Mouse (Mus musculus) kidney, postnatal 0 days (tissue): ENCODE measurements around the gene Grin2d. TPM values are rescaled to one million over a fixed set of nuclear protein-coding genes. Genes with fewer than 3 reads are reported as not detected.

Experiments used
- ATAC-seq: fragments of 200-750 bp; cut with Nextera tagmentation; replicated peaks from 2 replicates; pipeline ENCODE4 v1.8.0; 2017; ENCODE audit warnings: low read depth, moderate number of reproducible peaks, moderate TSS enrichment, moderate library complexity; ENCODE audit not compliant: low FRiP score
- DNase-seq: peaks from one replicate; pipeline ENCODE4 v3.0.0-alpha.2; 2016; ENCODE audit warnings: low spot score
- H3K27ac ChIP-seq: fragments of 300-500 bp; sonication (generic); 2 replicates; pipeline ENCODE4 v1.5.1; 2014; ENCODE audit warnings: mild to moderate bottlenecking
- H3K27me3 ChIP-seq: fragments of 300-500 bp; sonication (generic); 2 replicates; pipeline ENCODE4 v1.6.1; 2014; ENCODE audit warnings: low read length, mixed read lengths; ENCODE audit not compliant: insufficient read depth
- H3K36me3 ChIP-seq: fragments of 300-500 bp; sonication (generic); 2 replicates; pipeline ENCODE4 v1.6.1; 2014; ENCODE audit warnings: low read length, mixed read lengths; ENCODE audit not compliant: insufficient read depth
- H3K4me1 ChIP-seq: fragments of 300-500 bp; sonication (generic); replicated peaks from 2 replicates; pipeline ENCODE4 v1.6.1; 2014; ENCODE audit warnings: antibody characterized with exemption, low read length, mixed read lengths; ENCODE audit not compliant: insufficient read depth
- H3K4me2 ChIP-seq: fragments of 300-500 bp; sonication (generic); 2 replicates; pipeline ENCODE4 v1.6.1; 2014; ENCODE audit warnings: mild to moderate bottlenecking, low read length, moderate library complexity, mixed read lengths
- H3K4me3 ChIP-seq: fragments of 300-500 bp; sonication (generic); replicated peaks from 2 replicates; pipeline ENCODE4 v1.5.1; 2014; ENCODE audit warnings: low read depth, low read length
- H3K9ac ChIP-seq: fragments of 300-500 bp; sonication (generic); 2 replicates; pipeline ENCODE4 v1.6.1; 2014; ENCODE audit warnings: low read depth, low read length
- H3K9me3 ChIP-seq: fragments of 300-500 bp; sonication (generic); replicated peaks from 2 replicates; pipeline ENCODE4 v1.6.1; 2016; ENCODE audit warnings: low read length, inconsistent platforms, mixed read lengths
- CTCF ChIP-seq: IDR thresholded peaks from 2 replicates; pipeline ENCODE4 v1.5.1; 2016; ENCODE audit warnings: antibody characterized with exemption, low read depth, mild to moderate bottlenecking, moderate library complexity
- WGBS: fragments of 180-500 bp; shearing (Covaris S2); extraction: QIAGEN DNeasy Blood & Tissue Kit; methylation state at CpG from one replicate; pipeline ENCODE4 v1.1.7; 2014; 5-methylcytosine and 5-hydroxymethylcytosine counted together
- polyA plus RNA-seq: library from polyadenylated mRNA; unstranded; fragments of >200 nt; fragmentation: Nextera tagmentation; extraction: Ambion mirVana; gene quantifications from 2 replicates; pipeline ENCODE4 v1.2.1, GENCODE M21; 2015

Grin2d gene
- polyA plus RNA-seq, 1 experiment from 2014 or later = 0.32 TPM

DNA sequence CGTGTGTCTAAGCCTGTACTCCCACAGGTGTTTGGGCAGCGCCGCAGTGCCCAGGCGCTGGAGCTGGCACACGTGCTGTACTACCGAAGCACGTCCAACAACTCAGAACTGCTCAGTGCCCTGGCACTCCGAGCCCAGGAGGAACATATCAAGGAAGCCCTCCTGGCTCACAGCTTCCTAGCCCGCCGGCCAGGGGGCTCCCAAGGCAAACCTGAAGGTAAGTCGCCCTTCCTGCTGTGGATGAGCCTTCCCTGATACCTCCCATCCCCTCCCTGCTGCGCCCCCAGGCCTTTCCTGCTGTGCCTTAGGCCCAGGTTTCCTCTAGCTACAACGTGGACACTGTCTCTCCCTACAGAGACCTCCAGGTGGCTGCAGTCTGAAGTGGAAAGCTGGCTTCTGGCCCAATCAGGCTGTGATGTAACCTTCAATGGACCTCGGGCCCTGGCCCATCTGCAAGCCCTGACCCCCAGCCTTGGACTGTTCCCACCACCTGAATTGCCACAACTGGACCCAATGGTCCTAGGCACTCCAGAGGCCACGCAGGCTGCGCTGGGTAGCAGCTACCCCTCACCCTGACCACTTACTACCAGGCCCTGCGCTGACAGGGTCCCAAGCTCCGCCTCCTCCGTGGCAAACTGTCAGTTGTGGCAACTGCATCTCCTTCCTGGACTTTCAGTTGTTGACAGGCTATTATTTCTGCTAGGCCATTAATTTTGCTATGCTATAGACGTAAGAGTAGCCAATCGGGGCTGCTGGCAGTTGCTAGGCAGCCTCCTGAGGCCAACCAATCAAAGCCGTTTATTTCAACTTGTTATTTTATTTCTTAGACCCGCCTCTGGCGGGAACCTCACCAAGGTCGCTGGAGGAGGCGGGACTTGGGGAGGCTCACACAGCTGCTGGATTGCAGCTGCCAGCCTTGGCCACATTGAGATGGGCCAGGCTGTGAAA lies 38.2 kb upstream of the Grin2d start:
- WGBS = 29% methylated on average over 26 of the region's 26 CpGs
- no peaks in the 10 kb centered on the region for H3K36me3 ChIP-seq
- H3K27me3 ChIP-seq = no peaks in the 10 kb centered on the region
- TF ChIP-seq CTCF = peak; percentile 34; the same call in 1 of the 2 replicates
- H3K9me3 ChIP-seq = no peaks in the 10 kb centered on the region
- peak; percentile 97 for DNase-seq
- peak overlapping the region; percentile 15 for H3K4me3 ChIP-seq
- H3K27ac ChIP-seq = peak overlapping the region; percentile 90
- peaks cover 34% of the 10 kb centered on the region for H3K4me1 ChIP-seq
- H3K9ac ChIP-seq = peak overlapping the region; percentile 59
- ATAC-seq = peak; percentile 80
- peak overlapping the region; percentile 49 for H3K4me2 ChIP-seq

DNA sequence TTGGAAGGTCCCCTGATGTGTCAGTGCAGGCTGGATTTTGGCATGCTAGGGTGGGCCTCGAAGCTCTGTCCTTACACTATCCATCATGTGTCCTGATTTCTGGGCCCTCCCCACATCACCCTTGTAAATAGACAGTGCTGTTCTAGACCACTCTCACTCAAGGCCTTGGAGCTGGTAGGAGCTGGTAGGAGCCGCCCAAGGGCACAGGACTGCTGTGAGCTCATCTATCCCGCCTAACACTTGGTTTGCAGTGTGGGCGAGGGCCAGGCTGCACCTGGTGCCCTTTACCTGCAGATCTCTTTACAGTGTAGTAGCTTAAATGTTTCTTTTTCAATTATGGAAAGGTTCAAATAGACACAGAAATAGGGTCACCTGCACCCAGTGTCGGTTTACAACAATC lies 36.8 kb upstream of the Grin2d start:
- Histone ChIP-seq H3K27me3 (no peaks in the 10 kb centered on the region), H3K4me3 (no peak overlapping the region)
- no peak for ATAC-seq

DNA sequence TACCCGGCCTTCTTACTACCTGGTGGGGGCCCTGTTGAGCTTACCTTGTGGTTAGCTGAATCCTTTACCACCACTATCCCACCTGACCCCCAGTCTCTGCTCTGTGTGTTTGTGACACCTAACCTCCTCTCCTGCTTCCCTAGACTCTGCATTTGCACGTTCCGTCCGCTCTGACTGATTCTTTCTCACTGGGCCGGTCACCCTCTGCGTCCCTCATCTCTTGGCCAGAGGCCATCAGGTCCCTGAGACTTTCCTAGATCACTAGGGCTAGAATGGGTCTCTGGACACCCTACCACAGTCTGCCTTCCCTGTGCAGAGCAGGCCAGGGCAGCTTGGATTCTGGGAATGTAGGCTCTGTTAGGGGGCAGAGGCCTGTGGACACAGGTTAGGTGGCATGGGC lies 35.9 kb upstream of the Grin2d start:
- ATAC-seq (no peak), DNase-seq (no peak)
- TF ChIP-seq CTCF = no peak
- no peak overlapping the region for H3K9ac ChIP-seq
- H3K4me1 ChIP-seq = peaks cover 24% of the 10 kb centered on the region
- H3K27me3 ChIP-seq = no peaks in the 10 kb centered on the region
- no peaks in the 10 kb centered on the region for H3K9me3 ChIP-seq
- H3K27ac ChIP-seq = no peak overlapping the region
- no peak overlapping the region for H3K4me2 ChIP-seq
- H3K4me3 ChIP-seq = no peak overlapping the region
- H3K36me3 ChIP-seq = no peaks in the 10 kb centered on the region; the same call in 1 of the 2 replicates
- WGBS = 83% methylated on average over 6 of the region's 6 CpGs

More for the DNA sequence above, 36.8 kb upstream of the Grin2d start:
- no peak overlapping the region for H3K4me2 ChIP-seq
- no peak overlapping the region for H3K27ac ChIP-seq
- no peak for TF ChIP-seq CTCF
- no peak for DNase-seq
- peaks cover 30% of the 10 kb centered on the region for H3K4me1 ChIP-seq
- H3K9ac ChIP-seq = no peak overlapping the region
- 81% methylated on average over 5 of the region's 5 CpGs for WGBS
- no peaks in the 10 kb centered on the region for H3K9me3 ChIP-seq
- H3K36me3 ChIP-seq = no peaks in the 10 kb centered on the region; the same call in 1 of the 2 replicates

DNA sequence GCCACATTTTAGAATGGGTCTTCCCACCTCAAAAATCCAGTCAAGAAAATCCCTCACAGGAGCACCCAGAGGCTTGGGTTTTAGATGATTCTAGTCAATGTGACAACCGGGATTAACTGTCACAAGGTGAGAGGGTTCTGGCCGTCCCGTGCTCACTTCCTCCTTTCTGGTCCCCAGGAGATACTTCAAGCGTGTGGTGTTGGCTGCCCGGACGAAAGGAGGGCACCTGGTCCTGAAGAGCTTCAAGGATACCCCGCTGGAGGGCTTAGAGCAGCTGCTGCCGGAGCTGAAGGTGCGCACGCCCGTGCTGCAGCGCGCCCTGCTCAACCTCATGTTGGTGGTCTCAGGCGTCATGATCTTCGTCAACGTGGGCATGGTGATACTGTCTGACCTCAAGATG lies 31.0 kb upstream of the Grin2d start:
- H3K27me3 ChIP-seq = no peaks in the 10 kb centered on the region
- no peak for ATAC-seq
- H3K9ac ChIP-seq = no peak overlapping the region
- no peak for TF ChIP-seq CTCF
- H3K36me3 ChIP-seq = no peaks in the 10 kb centered on the region; the same call in 1 of the 2 replicates
- 96% methylated on average over 16 of the region's 16 CpGs for WGBS
- H3K4me1 ChIP-seq = no peaks in the 10 kb centered on the region
- no peak overlapping the region for H3K4me2 ChIP-seq
- no peaks in the 10 kb centered on the region for H3K9me3 ChIP-seq
- no peak overlapping the region for H3K4me3 ChIP-seq
- no peak overlapping the region for H3K27ac ChIP-seq
- DNase-seq = no peak

DNA sequence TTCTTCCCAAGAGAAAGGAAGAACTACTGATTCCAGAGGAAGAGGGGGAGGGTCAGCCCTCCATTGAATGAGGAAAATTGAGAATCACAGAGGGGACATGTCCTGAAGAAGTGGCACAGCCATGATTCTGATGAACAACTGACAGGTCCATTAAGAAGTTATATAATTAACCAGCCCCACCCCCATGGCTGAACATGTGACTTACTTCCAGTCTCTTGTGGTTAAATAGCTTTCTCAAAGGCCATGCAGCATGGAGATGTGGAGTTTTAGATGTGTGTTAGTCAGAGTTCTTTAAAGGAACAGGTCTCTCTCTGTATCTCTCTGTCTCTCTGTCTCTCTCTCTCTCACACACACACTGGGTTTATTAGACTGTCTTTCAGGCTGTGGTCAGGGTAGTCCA lies 30.2 kb upstream of the Grin2d start:
- no peak overlapping the region for H3K4me3 ChIP-seq
- H3K9me3 ChIP-seq = no peaks in the 10 kb centered on the region
- TF ChIP-seq CTCF = no peak
- ATAC-seq (no peak), DNase-seq (no peak)
- no peak overlapping the region for H3K27ac ChIP-seq
- no peak overlapping the region for H3K4me2 ChIP-seq
- no peak overlapping the region for H3K9ac ChIP-seq
- H3K36me3 ChIP-seq = no peaks in the 10 kb centered on the region; the same call in 1 of the 2 replicates
- H3K27me3 ChIP-seq = no peaks in the 10 kb centered on the region
- H3K4me1 ChIP-seq = no peaks in the 10 kb centered on the region

DNA sequence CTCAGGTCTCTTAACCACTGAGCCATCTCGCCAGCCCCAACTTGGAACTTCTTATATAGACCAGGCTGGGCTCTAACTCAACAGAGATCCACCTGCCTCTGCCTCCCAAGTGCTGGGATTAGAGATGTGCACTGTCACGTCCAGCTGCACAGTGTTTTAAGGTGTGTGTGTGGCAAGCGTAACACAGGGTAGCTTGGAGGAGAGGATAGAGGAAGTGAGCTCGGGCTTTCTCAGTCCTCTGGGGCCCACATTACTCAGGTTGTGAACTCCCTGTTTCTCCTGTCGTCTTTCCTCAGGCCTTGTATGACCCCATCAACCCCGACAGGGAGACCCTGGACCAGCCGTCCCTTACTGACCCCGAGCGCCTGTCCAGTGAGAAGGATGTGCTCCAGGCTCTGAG lies 28.4 kb upstream of the Grin2d start:
- Histone ChIP-seq H3K27ac (no peak overlapping the region), H3K36me3 (no peaks in the 10 kb centered on the region; the same call in 1 of the 2 replicates), H3K27me3 (no peaks in the 10 kb centered on the region), H3K9me3 (no peaks in the 10 kb centered on the region), H3K4me3 (no peak overlapping the region), H3K9ac (no peak overlapping the region), H3K4me1 (no peaks in the 10 kb centered on the region), H3K4me2 (no peak overlapping the region)
- WGBS = 83% methylated on average over 9 of the region's 9 CpGs
- DNase-seq (no peak), ATAC-seq (no peak)
- TF ChIP-seq CTCF = no peak
